Mouse (Mus musculus): ENCODE data around the gene Tmcc2.

DNA sequence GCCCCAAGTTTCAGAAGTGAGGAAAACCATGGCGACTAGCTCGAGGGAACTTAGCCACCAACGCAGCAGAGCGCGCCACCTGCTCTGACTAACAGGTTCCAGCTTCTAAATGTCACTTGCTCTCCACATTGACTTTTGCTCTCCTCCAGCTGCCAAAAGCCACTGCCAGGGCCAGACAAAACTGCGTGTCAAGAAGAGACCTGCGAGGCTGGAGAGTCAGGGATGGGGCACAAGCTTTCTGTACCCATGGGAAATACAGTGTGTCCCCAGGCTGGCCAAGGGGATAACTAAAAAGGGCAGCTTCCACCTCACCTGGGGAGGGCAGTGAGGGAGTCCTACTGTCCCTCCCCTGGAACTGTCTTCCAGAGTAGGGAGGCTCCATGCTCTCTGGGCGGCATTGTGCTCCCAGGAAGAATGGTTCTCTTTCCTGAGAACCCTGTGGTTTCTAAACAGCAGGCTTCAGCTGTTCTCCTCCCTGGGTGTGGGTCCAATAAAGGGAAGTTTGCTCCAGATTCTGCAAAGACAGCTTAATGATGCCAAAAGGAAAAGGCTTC lies 7.0 kb downstream of the Tmcc2 start:
- TF ChIP-seq CTCF (IDR thresholded peaks at IDR 0.05; ENCODE audit: low read depth, low read length) (no peak), GATA1 (IDR thresholded peaks at IDR 0.05; ENCODE audit: borderline replicate concordance, low read length) (no peak)
